Mouse (Mus musculus) adrenal gland (tissue): ENCODE results near the gene Amer2.
"Not testable (repeated sequence)": the region's sequence is repeated elsewhere in the genome, so short reads cannot be mapped to it uniquely, and the experiment has no call there.

Experiments used
- intact Hi-C: fragments of 180-260 bp; cut with DNase I; formaldehyde crosslinking; loops from one replicate; pipeline ENCODE4 v1.15.1; 2025
- long read RNA-seq, 2 experiments: library from polyadenylated mRNA; unstranded; transcript quantifications; one replicate each; pipeline ENCODE4 v2.0.0; 2020; ENCODE audit warnings: borderline replicate concordance in 1 of 2; ENCODE audit not compliant: insufficient replicate concordance in 1 of 2

The Amer2 gene
- long read RNA-seq, experiment 1, full-length matches to known transcripts = 3 of 5 reads
- long read RNA-seq, experiment 1, partial matches to known transcripts = 2 of 5 reads
- long read RNA-seq, experiment 1, other reads (novel, unspliced or antisense) = 0 of 5 reads
- long read RNA-seq, experiment 2, partial matches to known transcripts = 5 of 5 reads
- long read RNA-seq, experiment 2, other reads (novel, unspliced or antisense) = 0 of 5 reads

GRCm38 (mm10) chr14:60372821-60373309, at the start of gene Amer2:
Amer2 (plus strand) TSS chr14:60373259.
- intact Hi-C loops = no loop called here

GRCm38 (mm10) chr14:60340001-60340400, 33.1 kb upstream of the Amer2 start:
- intact Hi-C loops = not testable (repeated sequence)

DNA sequence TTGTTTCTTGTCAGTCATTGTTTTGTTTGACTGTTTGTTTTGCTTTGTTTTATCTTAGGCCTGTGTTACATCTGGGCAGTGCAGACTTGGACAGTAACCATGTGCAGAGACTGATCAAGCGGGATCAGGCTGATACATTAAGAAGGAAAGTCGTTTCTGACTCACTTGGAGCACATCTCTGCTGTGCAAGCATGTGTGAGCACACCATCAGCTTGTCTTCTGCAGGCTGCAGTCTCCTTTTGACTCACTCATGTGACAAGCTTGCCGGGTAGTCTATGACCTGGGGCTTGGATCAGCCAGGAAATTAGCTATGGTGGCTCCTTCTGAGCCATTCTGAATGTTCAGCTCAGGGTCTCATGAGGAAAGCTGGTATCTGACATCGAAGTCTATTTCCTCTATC, 32.5 kb upstream of the Amer2 start:
- intact Hi-C loops = no loop called here

GRCm38 (mm10) chr14:60345326-60345876, 27.7 kb upstream of the Amer2 start:
- intact Hi-C loops = no loop called here

DNA sequence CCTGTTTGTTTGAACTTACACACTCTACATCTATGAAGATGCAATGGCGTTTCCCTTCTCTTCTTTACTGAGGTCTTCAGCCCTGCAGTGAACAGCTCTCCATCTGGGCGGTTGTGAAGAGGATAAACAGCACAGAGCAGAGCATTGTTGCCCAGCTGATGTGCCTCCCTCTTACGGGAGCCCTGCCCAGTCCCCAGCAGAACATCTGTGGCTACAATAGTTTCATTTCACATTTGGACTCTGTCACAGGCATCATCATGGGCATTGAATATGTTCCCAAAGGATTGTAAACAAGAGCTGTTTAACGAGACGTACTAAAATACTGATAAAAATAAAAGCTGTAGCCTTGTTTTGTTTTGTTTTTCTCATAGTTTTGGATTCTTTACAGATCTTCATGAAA, 14.7 kb upstream of the Amer2 start:
- intact Hi-C loops = no loop called here

GRCm38 (mm10) chr14:60361380-60362212, 11.5 kb upstream of the Amer2 start:
- intact Hi-C loops = no loop called here

DNA sequence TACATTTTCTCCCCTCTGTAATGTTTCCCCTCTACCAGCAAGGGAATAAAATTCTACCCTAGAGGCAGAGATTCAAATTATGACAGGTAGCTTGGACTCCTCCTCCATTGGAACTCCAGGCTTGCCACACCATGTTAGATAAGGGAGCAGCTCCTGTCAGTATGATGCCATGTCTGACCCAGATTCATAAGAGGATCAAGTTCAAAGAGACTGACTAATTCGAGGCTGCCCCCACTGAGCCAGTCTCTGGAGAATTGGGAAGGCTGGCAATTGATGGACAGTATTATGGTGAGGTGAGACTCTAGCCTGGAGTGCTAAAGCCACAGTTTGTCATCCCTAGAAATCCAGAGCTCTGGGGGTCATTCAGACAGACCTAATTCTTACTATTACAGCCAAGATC, 6.3 kb upstream of the Amer2 start:
- intact Hi-C loops = no loop called here

- intact Hi-C loops = no loop called here
These were observed 4.0 kb upstream of the Amer2 start for GRCm38 (mm10) chr14:60368769-60369666.

- intact Hi-C loops = no loop called here
These were observed 3.3 kb upstream of the Amer2 start for GRCm38 (mm10) chr14:60369667-60370315.

DNA sequence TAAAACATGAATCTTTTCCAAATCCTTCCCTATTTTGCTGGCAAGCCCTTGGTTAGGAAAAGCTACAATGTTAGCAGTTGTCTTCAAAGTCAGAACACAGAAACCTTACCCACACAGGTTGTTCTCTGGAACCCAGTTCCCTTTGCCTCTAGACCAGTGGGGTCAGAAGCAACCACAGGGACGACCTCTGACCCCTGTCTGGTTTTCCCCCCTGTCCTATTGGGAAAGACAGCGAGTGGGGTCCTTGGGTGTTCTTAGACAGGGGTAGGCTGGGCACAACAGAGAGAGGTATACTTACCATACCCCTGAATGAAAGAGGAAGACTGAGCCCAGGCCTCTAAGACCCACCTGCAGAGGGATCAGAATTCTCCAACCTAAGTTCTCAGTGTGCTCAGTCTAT, 4.0 kb downstream of the Amer2 start:
- intact Hi-C loops = loop anchor here (5.0 kb wide), 1 partner anchor 110 kb away; the partner anchor contains the start of gene Mtmr6

DNA sequence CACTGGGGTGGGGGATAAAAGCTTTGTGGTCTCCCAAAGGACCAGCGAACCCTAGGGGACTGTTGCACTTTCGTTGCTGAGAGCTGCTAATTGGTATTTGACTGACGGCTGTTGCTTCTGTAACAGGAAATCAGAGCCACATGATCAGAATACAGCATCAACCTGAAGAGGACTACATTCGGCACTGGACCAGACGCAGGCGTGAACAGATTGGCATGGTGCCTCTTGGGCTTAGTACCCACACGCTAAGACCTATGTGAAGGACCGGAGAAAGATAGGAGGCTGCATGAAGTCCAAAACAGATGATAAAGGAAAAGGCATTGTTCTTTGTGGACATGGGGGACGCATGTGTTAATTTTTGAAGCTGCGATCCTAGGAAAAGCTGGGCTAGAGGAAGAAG, 4.5 kb downstream of the Amer2 start:
- intact Hi-C loops = loop anchor here (5.0 kb wide), 1 partner anchor 110 kb away; the partner anchor contains the start of gene Mtmr6

DNA sequence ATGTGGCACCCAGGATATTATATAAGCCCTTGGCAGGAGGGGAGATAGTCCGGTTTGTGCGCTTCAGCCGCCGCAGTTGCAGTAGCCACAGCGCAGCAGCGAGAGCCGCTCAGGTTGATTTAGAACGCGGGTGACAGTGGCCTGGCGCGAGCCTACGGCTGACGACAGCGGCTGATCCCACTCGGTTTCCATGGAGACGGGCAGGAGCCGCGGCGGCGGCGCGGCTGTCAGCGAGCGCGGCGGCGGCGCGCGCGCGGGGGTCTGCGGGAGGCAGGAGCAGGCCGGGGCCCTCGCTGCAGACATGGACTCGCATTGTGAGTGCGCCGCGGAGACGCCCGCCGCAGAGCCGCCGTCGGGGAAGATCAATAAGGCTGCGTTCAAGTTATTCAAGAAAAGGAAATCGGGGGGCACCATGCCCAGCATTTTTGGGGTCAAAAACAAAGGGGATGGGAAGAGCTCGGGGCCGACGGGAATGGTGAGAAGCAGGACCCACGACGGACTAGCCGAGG, 5.1 kb downstream of the Amer2 start:
- intact Hi-C loops = loop anchor here (5.0 kb wide), 1 partner anchor 111 kb away; the partner anchor contains the start of gene Mtmr6

DNA sequence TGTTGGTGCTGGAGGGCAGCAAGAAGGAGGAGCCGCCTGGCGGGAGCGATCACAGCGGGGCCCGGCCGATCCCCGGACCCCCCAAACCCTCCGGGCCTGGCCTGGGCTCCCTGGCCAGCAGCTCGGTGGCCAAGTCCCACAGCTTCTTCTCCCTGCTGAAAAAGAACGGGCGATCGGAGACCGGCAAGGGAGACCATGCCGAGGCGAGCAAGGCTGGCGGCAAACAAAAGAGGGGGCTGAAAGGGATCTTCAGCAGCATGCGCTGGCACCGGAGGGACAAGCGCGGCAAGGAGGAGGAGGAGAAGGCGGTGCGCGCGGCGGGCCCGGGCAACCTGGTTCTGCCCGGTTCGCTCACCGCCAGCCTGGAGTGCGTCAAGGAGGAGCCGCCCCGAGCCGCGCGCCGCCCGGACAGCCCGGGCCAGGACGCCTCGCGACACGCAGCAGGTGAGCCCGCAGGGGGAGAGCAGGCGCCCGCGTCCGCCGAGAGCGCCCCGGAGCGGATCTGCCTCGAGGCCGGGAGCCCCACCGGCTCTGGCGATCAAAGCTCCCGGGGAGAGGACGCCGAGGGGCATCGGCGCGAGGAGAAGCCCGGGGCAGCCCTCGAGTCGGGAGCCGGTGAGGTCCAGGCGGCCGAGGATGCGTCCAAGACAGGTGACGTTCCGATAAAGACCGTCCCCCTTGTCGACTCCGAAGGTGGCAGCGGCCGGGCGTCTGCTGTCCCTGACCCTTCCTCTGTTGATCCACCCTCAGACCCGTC, 5.7 kb downstream of the Amer2 start:
- intact Hi-C loops = loop anchor here (5.0 kb wide), 1 partner anchor 111 kb away; the partner anchor contains the start of gene Mtmr6

GRCm38 (mm10) chr14:60379323-60379957, 6.4 kb downstream of the Amer2 start:
- intact Hi-C loops = loop anchor here (5.0 kb wide), 1 partner anchor 112 kb away; the partner anchor contains the start of gene Mtmr6

DNA sequence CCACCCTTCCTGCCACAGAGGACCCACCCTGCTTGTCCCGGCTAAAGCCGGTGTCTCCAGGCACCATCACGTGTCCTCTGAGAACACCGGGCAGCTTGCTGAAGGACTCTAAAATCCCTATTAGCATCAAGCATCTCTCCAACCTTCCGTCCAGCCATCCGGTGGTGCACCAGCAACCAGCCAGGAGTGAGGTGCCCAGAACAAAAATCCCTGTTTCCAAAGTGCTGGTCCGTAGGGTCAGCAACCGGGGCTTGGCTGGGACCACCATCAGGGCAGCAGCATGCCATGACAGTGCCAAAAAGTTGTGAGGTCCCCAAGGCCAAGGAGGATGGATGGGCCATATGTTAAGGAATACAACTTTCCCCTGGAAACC, 6.9 kb downstream of the Amer2 start:
- intact Hi-C loops = loop anchor here (5.0 kb wide), 1 partner anchor 113 kb away; the partner anchor contains the start of gene Mtmr6

DNA sequence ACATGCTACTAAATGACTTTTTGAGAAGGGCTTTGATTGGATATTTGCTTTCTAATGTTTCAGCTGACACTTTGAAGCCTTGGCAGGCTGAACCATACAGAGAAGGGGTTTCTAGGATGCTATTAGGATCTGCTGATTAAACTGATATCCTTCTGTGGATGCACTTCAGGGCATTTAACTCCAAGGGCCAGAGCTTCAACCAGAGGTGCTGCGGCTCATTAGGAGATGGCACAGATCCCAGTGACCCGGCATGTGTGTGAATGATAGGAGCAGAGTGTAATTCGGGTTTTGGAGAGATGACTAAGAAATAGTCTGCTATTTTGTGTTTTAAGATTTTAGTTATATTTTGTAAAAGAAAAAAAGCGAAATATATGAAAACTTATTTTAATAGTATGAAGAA, 8.6 kb downstream of the Amer2 start:
- intact Hi-C loops = no loop called here

DNA sequence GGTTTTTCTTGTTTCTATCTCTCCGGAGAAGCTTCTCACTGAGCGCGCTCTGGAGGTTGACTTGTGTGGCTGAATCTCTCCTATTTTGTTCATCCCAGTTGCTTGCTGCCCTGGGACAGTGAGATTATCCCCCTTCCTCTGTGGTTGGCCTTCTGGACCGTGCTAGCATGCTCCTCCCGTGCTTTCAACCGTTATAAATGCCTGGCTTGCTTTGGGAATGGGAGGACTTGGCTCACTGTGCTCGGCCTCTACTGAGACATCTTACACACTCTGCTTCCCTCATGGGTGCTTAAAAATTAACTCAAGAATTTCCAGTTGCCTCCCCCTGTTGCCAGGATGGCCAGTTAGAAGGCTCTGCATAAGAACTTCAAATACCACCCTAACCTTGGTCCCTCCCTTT, 10.8 kb downstream of the Amer2 start:
- intact Hi-C loops = no loop called here

GRCm38 (mm10) chr14:60384269-60384668, 11.2 kb downstream of the Amer2 start:
- intact Hi-C loops = no loop called here

- intact Hi-C loops = no loop called here
These were observed 12.1 kb downstream of the Amer2 start for GRCm38 (mm10) chr14:60385079-60385643.
